Mouse (Mus musculus) right cerebral cortex, postnatal 10 days (tissue): ENCODE data around the gene Tmprss9.

ENCODE experiments used
- DNase-seq, 2 experiments: peaks; one replicate each; pipeline ENCODE4 v3.0.0; 2021; ENCODE audit warnings: low spot score in 2 of 2

Gene Tmprss9

GRCm38 (mm10) chr10:80937646-80938045 is 66.0 kb downstream of the Tmprss9 start:
- DNase-seq = no peak

- no peak for DNase-seq
These were observed 67.3 kb downstream of the Tmprss9 start for GRCm38 (mm10) chr10:80938831-80939550.

GRCm38 (mm10) chr10:80939671-80940070 is 68.0 kb downstream of the Tmprss9 start:
- DNase-seq = peak; percentile 87 to 92

GRCm38 (mm10) chr10:80940320-80940987 is 68.8 kb downstream of the Tmprss9 start:
- no peak for DNase-seq

GRCm38 (mm10) chr10:80940988-80941347 is 69.3 kb downstream of the Tmprss9 start:
- no peak for DNase-seq

GRCm38 (mm10) chr10:80942919-80943318 is 71.3 kb downstream of the Tmprss9 start:
- DNase-seq = no peak

- no peak for DNase-seq
These were observed 72.1 kb downstream of the Tmprss9 start for GRCm38 (mm10) chr10:80943701-80944100.

GRCm38 (mm10) chr10:80944231-80944630 is 72.6 kb downstream of the Tmprss9 start:
- no peak for DNase-seq

GRCm38 (mm10) chr10:80946684-80947437 is 75.2 kb downstream of the Tmprss9 start:
- no peak for DNase-seq

GRCm38 (mm10) chr10:80947802-80948201 is 76.2 kb downstream of the Tmprss9 start:
- no peak for DNase-seq

- no peak for DNase-seq
These were observed 76.9 kb downstream of the Tmprss9 start for GRCm38 (mm10) chr10:80948570-80948969.

- no peak for DNase-seq
These were observed 77.4 kb downstream of the Tmprss9 start for GRCm38 (mm10) chr10:80949081-80949480.
